Mouse (Mus musculus) lung, postnatal 0 days (tissue): ENCODE measurements around the gene Slc16a1. TPM values are rescaled to one million over a fixed set of nuclear protein-coding genes. Genes with fewer than 3 reads are reported as not detected.
A peak's percentile ranks its signal among the peaks of the same experiment; 100 is the strongest.

Source experiments
- ATAC-seq: fragments of 200-750 bp; cut with Nextera tagmentation; 2 replicates; pipeline ENCODE4 v1.8.0; 2017; ENCODE audit warnings: moderate library complexity
- DNase-seq: peaks from one replicate; pipeline ENCODE4 v3.0.0-alpha.2; 2016; ENCODE audit warnings: low spot score
- H3K27ac ChIP-seq: fragments of 300-500 bp; sonication (generic); 2 replicates; pipeline ENCODE4 v1.5.1; 2014; ENCODE audit warnings: antibody characterized with exemption, mild to moderate bottlenecking, low read length, mixed read lengths
- H3K27me3 ChIP-seq: fragments of 300-500 bp; sonication (generic); replicated peaks from 2 replicates; pipeline ENCODE4 v1.6.1; 2014; ENCODE audit warnings: low read length, mixed read lengths; ENCODE audit not compliant: insufficient read depth
- H3K36me3 ChIP-seq: fragments of 300-500 bp; sonication (generic); 2 replicates; pipeline ENCODE4 v1.6.1; 2014; ENCODE audit warnings: low read length, mixed read lengths; ENCODE audit not compliant: insufficient read depth
- H3K4me1 ChIP-seq: fragments of 300-500 bp; sonication (generic); 2 replicates; pipeline ENCODE4 v1.6.1; 2014; ENCODE audit warnings: antibody characterized with exemption, low read depth, low read length, mixed read lengths; ENCODE audit not compliant: insufficient read depth
- H3K4me2 ChIP-seq: fragments of 300-500 bp; sonication (generic); replicated peaks from 2 replicates; pipeline ENCODE4 v1.6.1; 2014; ENCODE audit warnings: low read depth, mild to moderate bottlenecking, low read length, moderate library complexity, mixed read lengths
- H3K4me3 ChIP-seq: fragments of 300-500 bp; sonication (generic); 2 replicates; pipeline ENCODE4 v1.5.1; 2014; ENCODE audit warnings: low read depth, low read length
- H3K9ac ChIP-seq: fragments of 300-500 bp; sonication (generic); replicated peaks from 2 replicates; pipeline ENCODE4 v1.6.1; 2014; ENCODE audit warnings: low read depth, mild to moderate bottlenecking
- H3K9me3 ChIP-seq: fragments of 300-500 bp; sonication (generic); 2 replicates; pipeline ENCODE4 v1.6.1; 2016; ENCODE audit warnings: low read length, mixed read lengths
- CTCF ChIP-seq: IDR thresholded peaks from 2 replicates; pipeline ENCODE4 v1.5.1; 2016; ENCODE audit warnings: antibody characterized with exemption, mild to moderate bottlenecking
- EP300 ChIP-seq: IDR thresholded peaks from 2 replicates; pipeline ENCODE4 v1.6.1; 2016; ENCODE audit warnings: antibody characterized with exemption, mild to moderate bottlenecking, control low read depth
- WGBS: fragments of 180-500 bp; shearing (Covaris S2); extraction: QIAGEN DNeasy Blood & Tissue Kit; methylation state at CpG from one replicate; pipeline ENCODE4 v1.1.7; 2014; 5-methylcytosine and 5-hydroxymethylcytosine counted together
- polyA plus RNA-seq: library from polyadenylated mRNA; unstranded; fragments of >200 nt; fragmentation: Nextera tagmentation; extraction: Ambion mirVana; gene quantifications from 2 replicates; pipeline ENCODE4 v1.2.1, GENCODE M21; 2015

The Slc16a1 gene
- polyA plus RNA-seq, 1 experiment from 2014 or later, result 17.5 TPM

DNA sequence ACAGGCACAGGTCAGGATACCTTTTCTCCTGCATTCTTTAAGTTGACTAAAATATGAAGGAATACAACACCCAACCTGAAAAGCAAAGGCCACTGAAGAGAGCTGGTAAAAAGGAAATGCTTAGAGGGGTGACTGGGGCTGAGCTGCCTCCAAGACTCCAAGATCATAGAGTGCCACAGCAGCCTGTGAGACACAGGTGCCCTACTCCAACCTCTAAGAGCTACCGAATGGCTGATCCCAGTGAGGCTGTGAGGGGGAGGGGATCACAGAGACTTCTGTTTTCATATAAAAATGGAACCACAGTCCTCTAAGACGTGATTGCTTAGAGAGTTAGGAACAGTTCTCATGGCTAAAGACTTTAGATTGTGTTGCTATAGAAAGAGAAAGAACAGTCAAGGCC lies 23.3 kb upstream of the Slc16a1 start:
- 65% methylated on average over 2 of the region's 2 CpGs for WGBS
- Histone ChIP-seq H3K9ac (no peak overlapping the region), H3K4me2 (no peak overlapping the region), H3K4me1 (peaks cover 4% of the 10 kb centered on the region; the same call in 1 of the 2 replicates), H3K9me3 (no peaks in the 10 kb centered on the region), H3K27me3 (no peaks in the 10 kb centered on the region), H3K4me3 (no peak overlapping the region), H3K36me3 (no peaks in the 10 kb centered on the region), H3K27ac (no peak overlapping the region)
- TF ChIP-seq EP300 (no peak), CTCF (no peak)
- DNase-seq, result no peak
- no peak for ATAC-seq

- no peak for DNase-seq
- H3K36me3 ChIP-seq, result no peaks in the 10 kb centered on the region
- no peak overlapping the region for H3K4me2 ChIP-seq
- H3K9ac ChIP-seq, result no peak overlapping the region
- ATAC-seq, result peak; percentile 30; the same call in 1 of the 2 replicates
- H3K27me3 ChIP-seq, result no peaks in the 10 kb centered on the region
- WGBS, result 42% methylated on average over 8 of the region's 8 CpGs
- no peak overlapping the region for H3K4me3 ChIP-seq
- H3K27ac ChIP-seq, result no peak overlapping the region
- TF ChIP-seq EP300 (no peak), CTCF (no peak)
- H3K9me3 ChIP-seq, result no peaks in the 10 kb centered on the region
- peaks cover 4% of the 10 kb centered on the region; the same call in 1 of the 2 replicates for H3K4me1 ChIP-seq
Observed at GRCm38 (mm10) chr3:104616155-104616554, 22.3 kb upstream of the Slc16a1 start.

- no peak overlapping the region for H3K27ac ChIP-seq
- WGBS, result 63% methylated on average over 1 of the region's 1 CpGs
- no peaks in the 10 kb centered on the region for H3K9me3 ChIP-seq
- TF ChIP-seq EP300 (no peak), CTCF (no peak)
- H3K4me2 ChIP-seq, result no peak overlapping the region
- H3K27me3 ChIP-seq, result no peaks in the 10 kb centered on the region
- H3K36me3 ChIP-seq, result no peaks in the 10 kb centered on the region
- ATAC-seq (no peak), DNase-seq (no peak)
- H3K9ac ChIP-seq, result no peak overlapping the region
- no peak overlapping the region for H3K4me3 ChIP-seq
- no peaks in the 10 kb centered on the region for H3K4me1 ChIP-seq
Observed at GRCm38 (mm10) chr3:104621841-104622240, 16.6 kb upstream of the Slc16a1 start.

DNA sequence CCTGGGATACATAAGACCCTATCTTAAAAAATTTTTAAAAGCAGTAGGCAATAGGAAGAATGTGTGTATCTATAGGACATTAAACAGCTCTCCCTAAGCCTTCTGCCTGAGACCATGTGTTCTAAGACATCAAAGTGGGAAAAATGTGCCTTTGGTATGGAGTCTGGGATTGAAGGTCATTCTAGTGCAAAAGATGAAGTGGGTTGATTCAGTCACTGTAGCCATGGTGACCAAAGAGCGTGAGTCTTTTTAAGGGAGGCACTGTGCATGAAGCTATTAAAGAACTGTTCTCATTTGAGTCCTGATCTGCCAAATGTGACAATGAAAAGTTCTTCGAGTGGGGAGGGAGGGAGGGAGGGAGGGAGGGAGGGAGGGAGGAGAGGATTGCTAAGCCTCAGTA lies 8.7 kb upstream of the Slc16a1 start:
- TF ChIP-seq EP300, result no peak
- TF ChIP-seq CTCF, result no peak
- no peaks in the 10 kb centered on the region for H3K9me3 ChIP-seq
- no peaks in the 10 kb centered on the region for H3K27me3 ChIP-seq
- no peak overlapping the region for H3K9ac ChIP-seq
- 38% methylated on average over 2 of the region's 2 CpGs for WGBS
- no peak for DNase-seq
- ATAC-seq, result no peak
- H3K27ac ChIP-seq, result no peak overlapping the region
- H3K4me1 ChIP-seq, result no peaks in the 10 kb centered on the region
- H3K4me2 ChIP-seq, result no peak overlapping the region
- H3K4me3 ChIP-seq, result no peak overlapping the region
- no peaks in the 10 kb centered on the region for H3K36me3 ChIP-seq

- no peak for DNase-seq
- Histone ChIP-seq H3K9ac (no peak overlapping the region), H3K27ac (no peak overlapping the region), H3K4me2 (no peak overlapping the region), H3K36me3 (no peaks in the 10 kb centered on the region), H3K4me3 (no peak overlapping the region), H3K9me3 (no peaks in the 10 kb centered on the region), H3K4me1 (no peaks in the 10 kb centered on the region), H3K27me3 (no peaks in the 10 kb centered on the region)
- no peak for ATAC-seq
- WGBS, result 80% methylated on average over 2 of the region's 2 CpGs
- TF ChIP-seq EP300 (no peak), CTCF (no peak)
Observed at GRCm38 (mm10) chr3:104630941-104631340, 7.5 kb upstream of the Slc16a1 start.

GRCm38 (mm10) chr3:104632560-104633162 lies 5.8 kb upstream of the Slc16a1 start:
- no peak overlapping the region for H3K4me3 ChIP-seq
- DNase-seq, result peak; percentile 30
- H3K9ac ChIP-seq, result no peak overlapping the region
- peaks cover under 1% of the 10 kb centered on the region; the same call in 1 of the 2 replicates for H3K4me1 ChIP-seq
- H3K27me3 ChIP-seq, result no peaks in the 10 kb centered on the region
- peak; percentile 38; the same call in 1 of the 2 replicates for ATAC-seq
- no peaks in the 10 kb centered on the region for H3K36me3 ChIP-seq
- TF ChIP-seq EP300 (no peak), CTCF (no peak)
- no peak overlapping the region for H3K27ac ChIP-seq
- H3K4me2 ChIP-seq, result no peak overlapping the region
- 58% methylated on average over 4 of the region's 4 CpGs for WGBS
- no peaks in the 10 kb centered on the region for H3K9me3 ChIP-seq
